27 mouse cellular contexts compared by ENCODE assay signal in genomic region chr6:38073592-38073991, GRCm38 (mm10). TPM values are rescaled to one million over a fixed set of nuclear protein-coding genes. Genes with fewer than 3 reads are reported as not detected.
A peak's percentile ranks its signal among the peaks of the same experiment; 100 is the strongest.
DNase-seq lines count a peak whose midpoint lies in the region; TF ChIP-seq lines count a peak whose summit lies in the region.
"Had no signal": no experiment of that assay in that cellular context is flagged by ENCODE, and none has a peak within 500 bp of the region (broad histone marks: within the 10 kb centered on the region; RNA-seq: fewer than 3 reads in every experiment).

No protein-coding gene starts in this region.

- no peak overlapping the region for H3K9ac ChIP-seq in ES-Bruce4 (ENCODE audit: low read depth, poor library complexity, severe bottlenecking)
- H3K9ac ChIP-seq in ES-E14 (ENCODE audit: insufficient read depth, low read depth, low read length, poor library complexity, severe bottlenecking): no peak overlapping the region
- H3K9ac ChIP-seq: embryonic facial prominence, embryonic 13.5 days; embryonic facial prominence, embryonic 15.5 days; forebrain, embryonic 12.5 days had no signal

- H3K9me3 ChIP-seq in E14TG2a.4 (ENCODE audit: low read length) (0 out of 2 replicates have a peak, but pooled peaks cover 3% of the 10 kb centered on the region), ES-Bruce4 (replicated peaks; ENCODE audit: control insufficient read depth, insufficient read depth, low read length, poor library complexity, severe bottlenecking) (no peaks in the 10 kb centered on the region), ES-E14 (ENCODE audit: control insufficient read depth, insufficient read depth, low read depth, low read length) (no peaks in the 10 kb centered on the region)
- H3K9me3 ChIP-seq: embryonic facial prominence, embryonic 13.5 days; embryonic facial prominence, embryonic 15.5 days; forebrain, embryonic 12.5 days had no signal

- WGBS in cerebellum, adult 2 months: 92% methylated on average over 3 of the region's 3 CpGs

- H3K36me3 ChIP-seq in E14TG2a.4 (ENCODE audit: insufficient read depth, low read length): peaks cover 19% of the 10 kb centered on the region
- H3K36me3 ChIP-seq in ES-Bruce4 (ENCODE audit: control insufficient read depth, insufficient read depth, low read length, poor library complexity, severe bottlenecking): no peaks in the 10 kb centered on the region
- no peaks in the 10 kb centered on the region; the same call in 1 of the 2 replicates for H3K36me3 ChIP-seq in ES-E14 (ENCODE audit: control insufficient read depth, insufficient read depth, low read length, poor library complexity, severe bottlenecking)
- H3K36me3 ChIP-seq: embryonic facial prominence, embryonic 13.5 days; embryonic facial prominence, embryonic 15.5 days; forebrain, embryonic 10.5 days; forebrain, embryonic 12.5 days had no signal

- no peaks in the 10 kb centered on the region for H3K4me1 ChIP-seq in E14TG2a.4 (replicated peaks; ENCODE audit: low read depth, low read length)
- H3K4me1 ChIP-seq in ES-Bruce4 (ENCODE audit: control insufficient read depth, insufficient read depth, low read length): no peaks in the 10 kb centered on the region
- no peaks in the 10 kb centered on the region for H3K4me1 ChIP-seq in ES-E14 (ENCODE audit: control insufficient read depth in 2 of 2, insufficient read depth in 2 of 2, low read length in 2 of 2, poor library complexity in 1 of 2)
- no peaks in the 10 kb centered on the region for H3K4me1 ChIP-seq in cerebellum, adult 2 months (ENCODE audit: control insufficient read depth, insufficient read depth, low read length)
- H3K4me1 ChIP-seq: embryonic facial prominence, embryonic 13.5 days; embryonic facial prominence, embryonic 15.5 days; forebrain, embryonic 10.5 days; forebrain, embryonic 12.5 days had no signal

- H3K27me3 ChIP-seq in E14TG2a.4 (ENCODE audit: insufficient read depth, low read length) (no peaks in the 10 kb centered on the region), ES-Bruce4 (ENCODE audit: control insufficient read depth, insufficient read depth, low read length, poor library complexity, severe bottlenecking) (no peaks in the 10 kb centered on the region)
- H3K27me3 ChIP-seq in cerebellum, adult 2 months (ENCODE audit: control insufficient read depth, insufficient read depth, low read length): no peaks in the 10 kb centered on the region
- H3K27me3 ChIP-seq: embryonic facial prominence, embryonic 13.5 days; embryonic facial prominence, embryonic 15.5 days; forebrain, embryonic 12.5 days had no signal

- in situ Hi-C loops in ES-E14 (cut with MboI; ENCODE audit: low sequenced_read_pairs in 2 of 2, unreplicated experiment in 2 of 2): loop anchor here in 1 of 2 experiments (25.0 kb wide), 1 partner anchor 611 kb away; no protein-coding TSS in a partner anchor

- no peak for TF ChIP-seq EP300 in ES-Bruce4 (IDR thresholded peaks at IDR 0.05; ENCODE audit: insufficient read depth, low read depth, low read length)

- TF ChIP-seq POLR2A in ES-Bruce4 (IDR thresholded peaks at IDR 0.05; ENCODE audit: insufficient read depth, low read length): no peak
- no peak for TF ChIP-seq POLR2A in cerebellum, adult 2 months (IDR thresholded peaks at IDR 0.05; ENCODE audit: borderline replicate concordance, insufficient read depth, low read length)

- H3K27ac ChIP-seq in ES-Bruce4 (ENCODE audit: insufficient read depth, low read length): no peak overlapping the region
- H3K27ac ChIP-seq in ES-E14 (ENCODE audit: insufficient read depth, low read depth, low read length, poor library complexity, severe bottlenecking): no peak overlapping the region
- no peak overlapping the region for H3K27ac ChIP-seq in cerebellum, adult 2 months (ENCODE audit: insufficient read depth, low read length)
- H3K27ac ChIP-seq: embryonic facial prominence, embryonic 13.5 days; embryonic facial prominence, embryonic 15.5 days; forebrain, embryonic 10.5 days; forebrain, embryonic 12.5 days had no signal

- H3K4me3 ChIP-seq in E14TG2a.4 (replicated peaks; ENCODE audit: low read length) (no peak overlapping the region), ES-Bruce4 (ENCODE audit: low read depth, low read length) (no peak overlapping the region), ES-E14 (ENCODE audit: insufficient read depth in 1 of 2, low read depth in 1 of 2, low read length in 2 of 2, poor library complexity in 1 of 2, severe bottlenecking in 1 of 2) (no peak overlapping the region)
- H3K4me3 ChIP-seq in cerebellum, adult 2 months (replicated peaks; ENCODE audit: insufficient read depth, low read depth, low read length): no peak overlapping the region
- H3K4me3 ChIP-seq: embryonic facial prominence, embryonic 13.5 days; embryonic facial prominence, embryonic 15.5 days; erythroblast, embryonic 14.5 days; forebrain, embryonic 10.5 days; forebrain, embryonic 12.5 days had no signal

- DNase-seq in ES-E14 (ENCODE audit: low read depth, low spot score) (no peak), ZHBTc4 (ENCODE audit: low read depth, low spot score) (peak; percentile 51)
- no peak for DNase-seq in heart, adult 9 months (ENCODE audit: low spot score in 2 of 2)
- DNase-seq in cerebellum, adult 2 months: no peak
- DNase-seq in embryo, embryonic 11 days: no peak
- DNase-seq: adrenal gland, adult 2 months; adrenal gland, postnatal 10 days; adrenal gland, postnatal 25 days; cerebellum, adult 11 months; cerebellum, adult 18-20 months; cerebellum, adult 9-10 months; cerebellum, postnatal 10 days; cerebellum, postnatal 25 days had no signal

- peak; percentile 51 for TF ChIP-seq CTCF in E14TG2a.4 (conservative IDR thresholded peaks at IDR 0.05; ENCODE audit: low read length)
- TF ChIP-seq CTCF in ES-Bruce4 (IDR thresholded peaks at IDR 0.05; ENCODE audit: low read depth, low read length): peak; percentile 11
- TF ChIP-seq CTCF in cerebellum, adult 2 months (IDR thresholded peaks at IDR 0.05; ENCODE audit: borderline replicate concordance, insufficient read depth, low read depth, low read length): no peak

TF ChIP-seq in ES-E14, 5 proteins besides CTCF, POLR2A, EP300 and RAD21:
- 0 out of 2 replicates have a peak, but pooled peaks have one; percentile 15 for TF ChIP-seq ZC3H11A (IDR thresholded peaks at IDR 0.05; ENCODE audit: borderline replicate concordance, low read depth, low read length)
- TF ChIP-seq ZNF384 (IDR thresholded peaks at IDR 0.05; ENCODE audit: low read depth, low read length): no peak
- TF ChIP-seq HCFC1 (IDR thresholded peaks at IDR 0.05; ENCODE audit: borderline replicate concordance, insufficient read depth, low read length): no peak
- TF ChIP-seq MAFK (IDR thresholded peaks at IDR 0.05; ENCODE audit: insufficient read depth, low read depth, low read length): no peak
TF ChIP-seq in ES-E14: peak in this region for 1.

RNA-seq across cellular contexts. Expression of gene Svopl, which starts 26.8 kb away (rescaled TPM):
- 0.29 and 0.64 TPM in 2 replicates for polyA plus RNA-seq in ES-Bruce4 (2011; ENCODE audit: insufficient read depth, insufficient read length, low read depth, missing spikeins)
- 0.18 and 0.21 TPM in 2 replicates for total RNA-seq in ES-E14 (2012; rRNA removed)
- 0.11 and 0.29 TPM in 2 replicates for polyA plus RNA-seq in cerebellum, adult 2 months (2012; rRNA removed)
- total RNA-seq: MEL had no signal
- polyA plus RNA-seq: cortical plate, adult 2 months; erythroblast, embryonic 14.5 days had no signal

RNA-seq across cellular contexts. Expression of gene Tmem213, which starts 35.5 kb away (rescaled TPM):
- 3.0 and 3.3 TPM in 2 replicates for polyA plus RNA-seq in ES-Bruce4 (2011; ENCODE audit: insufficient read depth, insufficient read length, low read depth, missing spikeins)
- 1.0 TPM in 1 of 2 replicates, not detected in the other for total RNA-seq in ES-E14 (2012; rRNA removed)
- not detected in 2 replicates for polyA plus RNA-seq in cerebellum, adult 2 months (2012; rRNA removed)
- total RNA-seq: adrenal gland, adult 2 months; adrenal gland, postnatal 10 days; adrenal gland, postnatal 25 days; MEL had no signal
- polyA plus RNA-seq: adrenal gland, adult 2 months; C2C12; cortical plate, adult 2 months; embryonic facial prominence, embryonic 11.5 days; erythroblast, embryonic 14.5 days; forebrain, embryonic 10.5 days; forebrain, embryonic 12.5 days; forebrain, embryonic 14.5 days; forebrain, embryonic 16.5 days; frontal cortex, adult 2 months had no signal

RNA-seq across cellular contexts. Expression of gene Atp6v0a4, which starts 50.8 kb away (rescaled TPM):
- 4.9 and 6.1 TPM in 2 replicates for polyA plus RNA-seq in ES-Bruce4 (2011; ENCODE audit: insufficient read depth, insufficient read length, low read depth, missing spikeins)
- total RNA-seq in ES-E14 (2012; rRNA removed): 2.7 and 6.3 TPM in 2 replicates
- polyA plus RNA-seq in cerebellum, adult 2 months (2012; rRNA removed): 0.19 and 0.25 TPM in 2 replicates
- polyA plus RNA-seq: embryonic facial prominence, embryonic 11.5 days; erythroblast, embryonic 14.5 days; forebrain, embryonic 10.5 days; forebrain, embryonic 12.5 days; forebrain, embryonic 14.5 days had no signal
